Mouse (Mus musculus): Measurements from ENCODE around the gene Znrf2. TPM values are rescaled to one million over a fixed set of nuclear protein-coding genes. Genes with fewer than 3 reads are reported as not detected.
A peak's percentile ranks its signal among the peaks of the same experiment; 100 is the strongest.

Znrf2 gene
- polyA plus RNA-seq, 1 experiment from 2014 or later, result 5.3 TPM

- no peaks in the 10 kb centered on the region for H3K36me3 ChIP-seq (ENCODE audit: control insufficient read depth, insufficient read depth, low read length)
- H3K4me2 ChIP-seq (ENCODE audit: low read depth, low read length), result no peak overlapping the region
- peak overlapping the region; percentile 20; the same call in 1 of the 2 replicates for H3K27ac ChIP-seq (ENCODE audit: low read length)
- no peaks in the 10 kb centered on the region for H3K9me3 ChIP-seq (replicated peaks; ENCODE audit: control insufficient read depth, low read length)
- 72% methylated on average over 10 of the region's 10 CpGs for WGBS
- H3K9ac ChIP-seq (ENCODE audit: low read length), result no peak overlapping the region
- H3K27me3 ChIP-seq (ENCODE audit: control insufficient read depth, insufficient read depth, low read length), result no peaks in the 10 kb centered on the region
- ATAC-seq (ENCODE audit: insufficient read depth, low FRiP score), result peak; percentile 74
- no peaks in the 10 kb centered on the region for H3K4me1 ChIP-seq (ENCODE audit: control insufficient read depth, insufficient read depth, low read length)
- no peak overlapping the region for H3K4me3 ChIP-seq (replicated peaks; ENCODE audit: low read length)
These were observed 89.6 kb downstream of the Znrf2 start for GRCm38 (mm10) chr6:54906053-54907040.

GRCm38 (mm10) chr6:54914977-54915376 lies 98.3 kb downstream of the Znrf2 start:
- H3K4me2 ChIP-seq (ENCODE audit: low read depth, low read length), result no peak overlapping the region

GRCm38 (mm10) chr6:54916163-54916562 lies 99.4 kb downstream of the Znrf2 start:
- Histone ChIP-seq H3K4me1 (ENCODE audit: control insufficient read depth, insufficient read depth, low read length) (no peaks in the 10 kb centered on the region), H3K4me2 (ENCODE audit: low read depth, low read length) (no peak overlapping the region), H3K4me3 (replicated peaks; ENCODE audit: low read length) (no peak overlapping the region), H3K9me3 (replicated peaks; ENCODE audit: control insufficient read depth, low read length) (no peaks in the 10 kb centered on the region), H3K36me3 (ENCODE audit: control insufficient read depth, insufficient read depth, low read length) (no peaks in the 10 kb centered on the region), H3K27me3 (ENCODE audit: control insufficient read depth, insufficient read depth, low read length) (no peaks in the 10 kb centered on the region), H3K27ac (ENCODE audit: low read length) (no peak overlapping the region), H3K9ac (ENCODE audit: low read length) (no peak overlapping the region)
- WGBS, result 69% methylated on average over 4 of the region's 4 CpGs
- ATAC-seq (ENCODE audit: insufficient read depth, low FRiP score), result no peak

More at GRCm38 (mm10) chr6:54914977-54915376, 98.3 kb downstream of the Znrf2 start:
- no peak overlapping the region for H3K4me3 ChIP-seq (replicated peaks; ENCODE audit: low read length)
- H3K9me3 ChIP-seq (replicated peaks; ENCODE audit: control insufficient read depth, low read length), result no peaks in the 10 kb centered on the region
- no peak for ATAC-seq (ENCODE audit: insufficient read depth, low FRiP score)
- no peak overlapping the region for H3K27ac ChIP-seq (ENCODE audit: low read length)
- H3K9ac ChIP-seq (ENCODE audit: low read length), result no peak overlapping the region
- no peaks in the 10 kb centered on the region for H3K36me3 ChIP-seq (ENCODE audit: control insufficient read depth, insufficient read depth, low read length)
- H3K4me1 ChIP-seq (ENCODE audit: control insufficient read depth, insufficient read depth, low read length), result no peaks in the 10 kb centered on the region
- 60% methylated on average over 4 of the region's 4 CpGs for WGBS
- no peaks in the 10 kb centered on the region for H3K27me3 ChIP-seq (ENCODE audit: control insufficient read depth, insufficient read depth, low read length)

GRCm38 (mm10) chr6:54916941-54917340 lies 100.2 kb downstream of the Znrf2 start:
- ATAC-seq (ENCODE audit: insufficient read depth, low FRiP score), result no peak
- WGBS, result 68% methylated on average over 4 of the region's 4 CpGs

GRCm38 (mm10) chr6:54917523-54917922 lies 100.8 kb downstream of the Znrf2 start:
- no peak overlapping the region for H3K9ac ChIP-seq (ENCODE audit: low read length)
- no peaks in the 10 kb centered on the region for H3K9me3 ChIP-seq (replicated peaks; ENCODE audit: control insufficient read depth, low read length)
- no peak for ATAC-seq (ENCODE audit: insufficient read depth, low FRiP score)
- H3K4me3 ChIP-seq (replicated peaks; ENCODE audit: low read length), result no peak overlapping the region
- H3K4me2 ChIP-seq (ENCODE audit: low read depth, low read length), result no peak overlapping the region
- no peaks in the 10 kb centered on the region for H3K27me3 ChIP-seq (ENCODE audit: control insufficient read depth, insufficient read depth, low read length)
- no peaks in the 10 kb centered on the region for H3K36me3 ChIP-seq (ENCODE audit: control insufficient read depth, insufficient read depth, low read length)
- 29% methylated on average over 4 of the region's 4 CpGs for WGBS
- H3K27ac ChIP-seq (ENCODE audit: low read length), result no peak overlapping the region
- H3K4me1 ChIP-seq (ENCODE audit: control insufficient read depth, insufficient read depth, low read length), result no peaks in the 10 kb centered on the region

More at GRCm38 (mm10) chr6:54916941-54917340, 100.2 kb downstream of the Znrf2 start:
- Histone ChIP-seq H3K36me3 (ENCODE audit: control insufficient read depth, insufficient read depth, low read length) (no peaks in the 10 kb centered on the region), H3K9ac (ENCODE audit: low read length) (no peak overlapping the region), H3K27me3 (ENCODE audit: control insufficient read depth, insufficient read depth, low read length) (no peaks in the 10 kb centered on the region), H3K4me3 (replicated peaks; ENCODE audit: low read length) (no peak overlapping the region), H3K9me3 (replicated peaks; ENCODE audit: control insufficient read depth, low read length) (no peaks in the 10 kb centered on the region), H3K4me1 (ENCODE audit: control insufficient read depth, insufficient read depth, low read length) (no peaks in the 10 kb centered on the region), H3K4me2 (ENCODE audit: low read depth, low read length) (no peak overlapping the region), H3K27ac (ENCODE audit: low read length) (no peak overlapping the region)

GRCm38 (mm10) chr6:54918521-54918920 lies 101.8 kb downstream of the Znrf2 start:
- H3K36me3 ChIP-seq (ENCODE audit: control insufficient read depth, insufficient read depth, low read length), result no peaks in the 10 kb centered on the region
- WGBS, result 88% methylated on average over 5 of the region's 5 CpGs
- H3K9me3 ChIP-seq (replicated peaks; ENCODE audit: control insufficient read depth, low read length), result no peaks in the 10 kb centered on the region
- ATAC-seq (ENCODE audit: insufficient read depth, low FRiP score), result no peak
- no peak overlapping the region for H3K4me3 ChIP-seq (replicated peaks; ENCODE audit: low read length)
- H3K27ac ChIP-seq (ENCODE audit: low read length), result no peak overlapping the region
- no peak overlapping the region for H3K4me2 ChIP-seq (ENCODE audit: low read depth, low read length)
- no peaks in the 10 kb centered on the region for H3K27me3 ChIP-seq (ENCODE audit: control insufficient read depth, insufficient read depth, low read length)
- no peak overlapping the region for H3K9ac ChIP-seq (ENCODE audit: low read length)
- H3K4me1 ChIP-seq (ENCODE audit: control insufficient read depth, insufficient read depth, low read length), result no peaks in the 10 kb centered on the region

- no peak for ATAC-seq (ENCODE audit: insufficient read depth, low FRiP score)
- 93% methylated on average over 16 of the region's 16 CpGs for WGBS
These were observed 107.8 kb downstream of the Znrf2 start for GRCm38 (mm10) chr6:54924538-54924937.

GRCm38 (mm10) chr6:54925736-54926440 lies 109.2 kb downstream of the Znrf2 start:
- no peaks in the 10 kb centered on the region for H3K4me1 ChIP-seq (ENCODE audit: control insufficient read depth, insufficient read depth, low read length)

More at GRCm38 (mm10) chr6:54924538-54924937, 107.8 kb downstream of the Znrf2 start:
- H3K4me1 ChIP-seq (ENCODE audit: control insufficient read depth, insufficient read depth, low read length), result no peaks in the 10 kb centered on the region
- H3K4me3 ChIP-seq (replicated peaks; ENCODE audit: low read length), result no peak overlapping the region
- no peaks in the 10 kb centered on the region for H3K9me3 ChIP-seq (replicated peaks; ENCODE audit: control insufficient read depth, low read length)
- no peak overlapping the region for H3K4me2 ChIP-seq (ENCODE audit: low read depth, low read length)
- H3K9ac ChIP-seq (ENCODE audit: low read length), result no peak overlapping the region
- no peak overlapping the region for H3K27ac ChIP-seq (ENCODE audit: low read length)
- no peaks in the 10 kb centered on the region for H3K27me3 ChIP-seq (ENCODE audit: control insufficient read depth, insufficient read depth, low read length)
- 0 out of 2 replicates have a peak, but pooled peaks cover 5% of the 10 kb centered on the region for H3K36me3 ChIP-seq (ENCODE audit: control insufficient read depth, insufficient read depth, low read length)

GRCm38 (mm10) chr6:54926899-54927298 lies 110.2 kb downstream of the Znrf2 start:
- no peak overlapping the region for H3K27ac ChIP-seq (ENCODE audit: low read length)
- H3K27me3 ChIP-seq (ENCODE audit: control insufficient read depth, insufficient read depth, low read length), result no peaks in the 10 kb centered on the region
- no peak overlapping the region for H3K4me3 ChIP-seq (replicated peaks; ENCODE audit: low read length)
- no peak overlapping the region for H3K4me2 ChIP-seq (ENCODE audit: low read depth, low read length)
- no peak overlapping the region for H3K9ac ChIP-seq (ENCODE audit: low read length)
- H3K4me1 ChIP-seq (ENCODE audit: control insufficient read depth, insufficient read depth, low read length), result no peaks in the 10 kb centered on the region
- H3K9me3 ChIP-seq (replicated peaks; ENCODE audit: control insufficient read depth, low read length), result no peaks in the 10 kb centered on the region
- no peak for ATAC-seq (ENCODE audit: insufficient read depth, low FRiP score)
- 0 out of 2 replicates have a peak, but pooled peaks cover 5% of the 10 kb centered on the region for H3K36me3 ChIP-seq (ENCODE audit: control insufficient read depth, insufficient read depth, low read length)
- 73% methylated on average over 2 of the region's 2 CpGs for WGBS

More at GRCm38 (mm10) chr6:54925736-54926440, 109.2 kb downstream of the Znrf2 start:
- no peaks in the 10 kb centered on the region for H3K27me3 ChIP-seq (ENCODE audit: control insufficient read depth, insufficient read depth, low read length)
- WGBS, result 57% methylated on average over 7 of the region's 7 CpGs
- H3K9me3 ChIP-seq (replicated peaks; ENCODE audit: control insufficient read depth, low read length), result no peaks in the 10 kb centered on the region
- no peak overlapping the region for H3K4me2 ChIP-seq (ENCODE audit: low read depth, low read length)
- H3K27ac ChIP-seq (ENCODE audit: low read length), result no peak overlapping the region
- no peak overlapping the region for H3K9ac ChIP-seq (ENCODE audit: low read length)
- H3K36me3 ChIP-seq (ENCODE audit: control insufficient read depth, insufficient read depth, low read length), result 0 out of 2 replicates have a peak, but pooled peaks cover 5% of the 10 kb centered on the region
- no peak overlapping the region for H3K4me3 ChIP-seq (replicated peaks; ENCODE audit: low read length)
- ATAC-seq (ENCODE audit: insufficient read depth, low FRiP score), result no peak

All from stomach, embryonic 16.5 days (tissue).